Mouse (Mus musculus): ENCODE data around the gene Lhpp. TPM values are rescaled to one million over a fixed set of nuclear protein-coding genes. Genes with fewer than 3 reads are reported as not detected.

Gene Lhpp
- polyA plus RNA-seq (2012; rRNA removed) = 5.5 and 5.6 TPM in 2 replicates
- polyA plus RNA-seq (2014; fragmentation: Nextera tagmentation; extraction: Ambion mirVana) = 6.0 and 6.3 TPM in 2 replicates

GRCm38 (mm10) chr7:132610468-132611318 is at the start of gene Lhpp:
Gene Lhpp (plus strand): TSS chr7:132610638.
- Histone ChIP-seq H3K9me3 (ENCODE audit: control insufficient read depth, low read length) (no peaks in the 10 kb centered on the region), H3K4me2 (ENCODE audit: low read depth) (peak within 1 kb of the TSS; percentile 90), H3K27me3 (ENCODE audit: control insufficient read depth, insufficient read depth, low read length) (no peaks in the 10 kb centered on the region; the same call in 1 of the 2 replicates), H3K36me3 (replicated peaks; ENCODE audit: control insufficient read depth, insufficient read depth, low read depth) (no peaks in the 10 kb centered on the region), H3K4me1 (replicated peaks; ENCODE audit: control insufficient read depth in 2 of 2, insufficient read depth in 2 of 2, low read length in 1 of 2) (peaks cover 7 to 11% of the 10 kb centered on the region in 2 experiments), H3K4me3 (ENCODE audit: insufficient read depth in 1 of 2, low read depth in 2 of 2, low read length in 2 of 2) (peak within 1 kb of the TSS; percentile 70 to 71), H3K9ac (replicated peaks) (peak within 1 kb of the TSS; percentile 56), H3K27ac (no peak within 1 kb of the TSS)
- 6% methylated on average over 44 of the region's 44 CpGs for WGBS (ENCODE audit: insufficient replicate concordance)
- ATAC-seq (ENCODE audit: insufficient read depth) (peak; percentile 93), DNase-seq (ENCODE audit: low read depth in 3 of 3, low spot score in 3 of 3) (peak; percentile 60 to 72 (median 63))
- TF ChIP-seq EP300 (IDR thresholded peaks at IDR 0.05; ENCODE audit: low read depth) = 0 out of 2 replicates have a peak, but pooled peaks have one; percentile 5
- no peak for TF ChIP-seq CTCF (IDR thresholded peaks at IDR 0.05; ENCODE audit: low read depth)

- H3K27ac ChIP-seq = no peak overlapping the region
- DNase-seq (ENCODE audit: low read depth in 3 of 3, low spot score in 3 of 3) (no peak), ATAC-seq (ENCODE audit: insufficient read depth) (no peak)
- peaks cover 5 to 12% of the 10 kb centered on the region in 2 experiments for H3K4me1 ChIP-seq (replicated peaks; ENCODE audit: control insufficient read depth in 2 of 2, insufficient read depth in 2 of 2, low read length in 1 of 2)
- no peak overlapping the region for H3K4me3 ChIP-seq (ENCODE audit: insufficient read depth in 1 of 2, low read depth in 2 of 2, low read length in 2 of 2)
- 60% methylated on average over 1 of the region's 1 CpGs for WGBS (ENCODE audit: insufficient replicate concordance)
- no peak for TF ChIP-seq CTCF (IDR thresholded peaks at IDR 0.05; ENCODE audit: low read depth)
- TF ChIP-seq EP300 (IDR thresholded peaks at IDR 0.05; ENCODE audit: low read depth) = no peak
- no peak overlapping the region for H3K9ac ChIP-seq (replicated peaks)
- H3K4me2 ChIP-seq (ENCODE audit: low read depth) = no peak overlapping the region
- no peaks in the 10 kb centered on the region; the same call in 1 of the 2 replicates for H3K27me3 ChIP-seq (ENCODE audit: control insufficient read depth, insufficient read depth, low read length)
- no peaks in the 10 kb centered on the region for H3K9me3 ChIP-seq (ENCODE audit: control insufficient read depth, low read length)
- H3K36me3 ChIP-seq (replicated peaks; ENCODE audit: control insufficient read depth, insufficient read depth, low read depth) = peaks cover 63% of the 10 kb centered on the region
Measured at GRCm38 (mm10) chr7:132565831-132566230, 44.6 kb upstream of the Lhpp start.

GRCm38 (mm10) chr7:132568817-132569216 is 41.6 kb upstream of the Lhpp start:
- no peak overlapping the region for H3K4me2 ChIP-seq (ENCODE audit: low read depth)
- H3K9me3 ChIP-seq (ENCODE audit: control insufficient read depth, low read length) = no peaks in the 10 kb centered on the region
- no peak overlapping the region for H3K27ac ChIP-seq
- TF ChIP-seq CTCF (IDR thresholded peaks at IDR 0.05; ENCODE audit: low read depth) (no peak), EP300 (IDR thresholded peaks at IDR 0.05; ENCODE audit: low read depth) (no peak)
- DNase-seq (ENCODE audit: low read depth in 3 of 3, low spot score in 3 of 3) (no peak), ATAC-seq (ENCODE audit: insufficient read depth) (no peak)
- H3K9ac ChIP-seq (replicated peaks) = no peak overlapping the region
- peaks cover 22 to 29% of the 10 kb centered on the region in 2 experiments for H3K4me1 ChIP-seq (replicated peaks; ENCODE audit: control insufficient read depth in 2 of 2, insufficient read depth in 2 of 2, low read length in 1 of 2)
- no peaks in the 10 kb centered on the region; the same call in 1 of the 2 replicates for H3K27me3 ChIP-seq (ENCODE audit: control insufficient read depth, insufficient read depth, low read length)
- WGBS (ENCODE audit: insufficient replicate concordance) = 63% methylated on average over 6 of the region's 6 CpGs
- H3K36me3 ChIP-seq (replicated peaks; ENCODE audit: control insufficient read depth, insufficient read depth, low read depth) = peaks cover 36% of the 10 kb centered on the region
- no peak overlapping the region for H3K4me3 ChIP-seq (ENCODE audit: insufficient read depth in 1 of 2, low read depth in 2 of 2, low read length in 2 of 2)

DNA sequence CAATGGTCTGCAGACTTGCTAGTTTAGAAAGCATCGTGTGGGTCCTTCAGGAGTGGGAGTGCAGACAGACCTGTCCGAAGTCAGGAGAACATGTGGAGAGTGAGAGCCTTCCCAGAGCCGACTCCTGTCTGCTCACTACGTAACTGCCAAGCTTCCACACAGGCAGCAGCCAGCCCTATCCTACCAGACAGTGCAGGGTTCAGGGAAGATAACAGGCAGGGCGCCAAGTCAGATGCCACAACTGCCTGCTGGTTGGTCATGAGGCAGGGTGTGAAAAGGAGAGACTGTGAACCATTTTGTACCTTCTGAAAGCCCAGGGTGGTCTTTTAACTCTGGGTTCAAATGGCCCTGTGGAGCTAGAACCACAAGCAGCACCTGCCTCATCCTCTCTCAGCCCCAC is 40.4 kb upstream of the Lhpp start:
- Histone ChIP-seq H3K36me3 (replicated peaks; ENCODE audit: control insufficient read depth, insufficient read depth, low read depth) (peaks cover 23% of the 10 kb centered on the region), H3K27ac (peak overlapping the region; percentile 56), H3K27me3 (ENCODE audit: control insufficient read depth, insufficient read depth, low read length) (no peaks in the 10 kb centered on the region; the same call in 1 of the 2 replicates), H3K4me2 (ENCODE audit: low read depth) (peak overlapping the region; percentile 39; the same call in 1 of the 2 replicates), H3K9ac (replicated peaks) (peak overlapping the region; percentile 48), H3K4me1 (replicated peaks; ENCODE audit: control insufficient read depth in 2 of 2, insufficient read depth in 2 of 2, low read length in 1 of 2) (peaks cover 31 to 33% of the 10 kb centered on the region in 2 experiments), H3K4me3 (ENCODE audit: insufficient read depth in 1 of 2, low read depth in 2 of 2, low read length in 2 of 2) (no peak overlapping the region), H3K9me3 (ENCODE audit: control insufficient read depth, low read length) (no peaks in the 10 kb centered on the region)
- 26% methylated on average over 5 of the region's 5 CpGs for WGBS (ENCODE audit: insufficient replicate concordance)
- TF ChIP-seq EP300 (IDR thresholded peaks at IDR 0.05; ENCODE audit: low read depth) = peak; percentile 58; the same call in 1 of the 2 replicates
- TF ChIP-seq CTCF (IDR thresholded peaks at IDR 0.05; ENCODE audit: low read depth) = no peak
- DNase-seq (ENCODE audit: low read depth in 3 of 3, low spot score in 3 of 3) (peak; percentile 42 to 50 (median 48)), ATAC-seq (ENCODE audit: insufficient read depth) (peak; percentile 90)

DNA sequence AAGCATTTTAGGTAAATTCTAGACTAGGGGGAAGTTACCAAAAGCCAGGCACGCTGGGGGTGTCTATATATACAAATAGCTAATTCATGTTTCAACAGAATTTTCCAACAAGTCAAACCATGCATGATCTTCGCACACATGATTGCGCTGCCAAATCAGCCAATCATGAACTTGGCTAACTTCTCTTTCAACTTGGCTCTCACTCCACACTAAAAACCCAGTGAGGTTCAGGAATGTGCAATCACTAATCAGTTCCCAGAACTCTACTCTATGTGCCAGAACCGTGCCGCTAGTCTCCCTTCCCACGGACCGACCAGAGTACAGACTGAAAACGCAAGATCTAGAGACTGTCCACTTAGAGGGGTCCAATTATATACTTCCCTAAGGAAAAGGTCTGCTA is 39.0 kb upstream of the Lhpp start:
- Histone ChIP-seq H3K9ac (replicated peaks) (no peak overlapping the region), H3K27me3 (ENCODE audit: control insufficient read depth, insufficient read depth, low read length) (no peaks in the 10 kb centered on the region; the same call in 1 of the 2 replicates), H3K4me3 (ENCODE audit: insufficient read depth in 1 of 2, low read depth in 2 of 2, low read length in 2 of 2) (no peak overlapping the region), H3K36me3 (replicated peaks; ENCODE audit: control insufficient read depth, insufficient read depth, low read depth) (peaks cover 17% of the 10 kb centered on the region), H3K4me2 (ENCODE audit: low read depth) (0 out of 2 replicates have a peak overlapping the region, but pooled peaks have one; percentile 16), H3K9me3 (ENCODE audit: control insufficient read depth, low read length) (no peaks in the 10 kb centered on the region), H3K4me1 (replicated peaks; ENCODE audit: control insufficient read depth in 2 of 2, insufficient read depth in 2 of 2, low read length in 1 of 2) (peaks cover 31 to 36% of the 10 kb centered on the region in 2 experiments), H3K27ac (no peak overlapping the region)
- DNase-seq (ENCODE audit: low read depth in 3 of 3, low spot score in 3 of 3) = no peak
- TF ChIP-seq CTCF (IDR thresholded peaks at IDR 0.05; ENCODE audit: low read depth) (no peak), EP300 (IDR thresholded peaks at IDR 0.05; ENCODE audit: low read depth) (no peak)
- no peak for ATAC-seq (ENCODE audit: insufficient read depth)
- WGBS (ENCODE audit: insufficient replicate concordance) = 82% methylated on average over 8 of the region's 8 CpGs
